Mouse (Mus musculus) liver, embryonic 15.5 days (tissue): Measurements from ENCODE around the gene Mrps2. TPM values are rescaled to one million over a fixed set of nuclear protein-coding genes. Genes with fewer than 3 reads are reported as not detected.
"Not testable (repeated sequence)": the region's sequence is repeated elsewhere in the genome, so short reads cannot be mapped to it uniquely, and the experiment has no call there.

Experiments
- ATAC-seq: fragments of 200-750 bp; cut with Nextera tagmentation; 2 replicates; pipeline ENCODE4 v1.8.0; 2017; ENCODE audit warnings: moderate number of reproducible peaks, mild to moderate bottlenecking, moderate library complexity; ENCODE audit not compliant: insufficient read depth
- H3K27ac ChIP-seq: fragments of 300-500 bp; sonication (generic); replicated peaks from 2 replicates; pipeline ENCODE4 v1.5.1; 2015; ENCODE audit warnings: mild to moderate bottlenecking, inconsistent platforms
- H3K27me3 ChIP-seq: fragments of 300-500 bp; sonication (generic); 2 replicates; pipeline ENCODE4 v1.6.1; 2015; ENCODE audit warnings: mild to moderate bottlenecking, inconsistent platforms
- H3K36me3 ChIP-seq: fragments of 300-500 bp; sonication (generic); replicated peaks from 2 replicates; pipeline ENCODE4 v1.6.1; 2015; ENCODE audit warnings: moderate library complexity, mild to moderate bottlenecking, inconsistent platforms
- H3K4me1 ChIP-seq: fragments of 300-500 bp; sonication (generic); replicated peaks from 2 replicates; pipeline ENCODE4 v1.6.1; 2015; ENCODE audit warnings: inconsistent platforms
- H3K4me2 ChIP-seq: fragments of 300-500 bp; sonication (generic); 2 replicates; pipeline ENCODE4 v1.6.1; 2015; ENCODE audit warnings: moderate library complexity, mild to moderate bottlenecking, inconsistent platforms
- H3K4me3 ChIP-seq: fragments of 300-500 bp; sonication (generic); replicated peaks from 2 replicates; pipeline ENCODE4 v1.5.1; 2015; ENCODE audit warnings: mild to moderate bottlenecking, inconsistent platforms
- H3K9ac ChIP-seq: fragments of 300-500 bp; sonication (generic); 2 replicates; pipeline ENCODE4 v1.6.1; 2015; ENCODE audit warnings: moderate library complexity, mild to moderate bottlenecking, inconsistent platforms
- H3K9me3 ChIP-seq: fragments of 300-500 bp; sonication (generic); replicated peaks from 2 replicates; pipeline ENCODE4 v1.6.1; 2016; ENCODE audit warnings: inconsistent platforms
- WGBS: fragments of 180-500 bp; shearing (Covaris S2); methylation state at CpG from one replicate; pipeline ENCODE4 v1.1.7; 2015; ENCODE audit warnings: mixed read lengths; ENCODE audit not compliant: insufficient replicate concordance; 5-methylcytosine and 5-hydroxymethylcytosine counted together
- polyA plus RNA-seq: library from polyadenylated mRNA; unstranded; fragments of >200 nt; fragmentation: Nextera tagmentation; extraction: Ambion mirVana; gene quantifications from 2 replicates; pipeline ENCODE4 v1.2.1, GENCODE M21; 2015

The Mrps2 gene
- polyA plus RNA-seq, 1 experiment from 2014 or later, result 23.5 TPM

DNA sequence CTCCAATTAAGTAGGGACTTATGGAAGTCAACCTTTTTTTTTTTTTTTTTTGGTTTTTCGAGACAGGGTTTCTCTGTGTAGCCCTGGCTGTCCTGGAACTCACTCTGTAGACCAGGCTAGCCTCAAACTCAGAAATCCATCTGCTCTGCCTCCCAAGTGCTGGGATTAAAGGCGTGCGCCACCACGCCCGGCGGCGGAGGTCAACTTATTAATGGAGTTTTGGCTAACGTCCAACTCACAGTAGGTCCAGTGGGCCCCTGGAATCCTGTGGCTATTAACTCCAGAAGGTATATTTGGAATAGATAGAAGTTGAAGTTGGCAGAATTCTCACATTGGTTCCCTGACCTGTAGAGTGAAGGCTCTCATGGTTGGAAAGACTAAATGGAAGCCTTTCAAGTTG is 4.1 kb downstream of the Mrps2 start:
- H3K4me2 ChIP-seq, H3K4me3 ChIP-seq, H3K9me3 ChIP-seq, H3K27ac ChIP-seq, H3K27me3 ChIP-seq, H3K9ac ChIP-seq, ATAC-seq: not testable (repeated sequence)
- Histone ChIP-seq H3K36me3 (peaks cover 24% of the 10 kb centered on the region), H3K4me1 (peaks cover 11% of the 10 kb centered on the region)
- 81% methylated on average over 8 of the region's 8 CpGs for WGBS

GRCm38 (mm10) chr2:28477993-28478392 is 10.1 kb downstream of the Mrps2 start:
- not testable (repeated sequence) for H3K4me2 ChIP-seq, H3K4me1 ChIP-seq, H3K9ac ChIP-seq, H3K4me3 ChIP-seq, ATAC-seq, H3K9me3 ChIP-seq, H3K36me3 ChIP-seq, H3K27ac ChIP-seq, H3K27me3 ChIP-seq
- 60% methylated on average over 5 of the region's 5 CpGs for WGBS

- Histone ChIP-seq H3K27ac (no peak overlapping the region), H3K9ac (no peak overlapping the region), H3K4me2 (no peak overlapping the region), H3K36me3 (no peaks in the 10 kb centered on the region), H3K4me3 (no peak overlapping the region), H3K27me3 (no peaks in the 10 kb centered on the region), H3K4me1 (no peaks in the 10 kb centered on the region), H3K9me3 (no peaks in the 10 kb centered on the region)
- WGBS, result 61% methylated on average over 20 of the region's 20 CpGs
- ATAC-seq, result no peak
These were observed 11.6 kb downstream of the Mrps2 start for GRCm38 (mm10) chr2:28479208-28480204.

GRCm38 (mm10) chr2:28483861-28484260 is 16.0 kb downstream of the Mrps2 start:
- Histone ChIP-seq H3K4me2 (no peak overlapping the region), H3K9ac (no peak overlapping the region), H3K27ac (no peak overlapping the region), H3K27me3 (no peaks in the 10 kb centered on the region), H3K9me3 (no peaks in the 10 kb centered on the region), H3K4me1 (no peaks in the 10 kb centered on the region), H3K4me3 (no peak overlapping the region), H3K36me3 (no peaks in the 10 kb centered on the region)
- ATAC-seq, result no peak
- 48% methylated on average over 2 of the region's 2 CpGs for WGBS

DNA sequence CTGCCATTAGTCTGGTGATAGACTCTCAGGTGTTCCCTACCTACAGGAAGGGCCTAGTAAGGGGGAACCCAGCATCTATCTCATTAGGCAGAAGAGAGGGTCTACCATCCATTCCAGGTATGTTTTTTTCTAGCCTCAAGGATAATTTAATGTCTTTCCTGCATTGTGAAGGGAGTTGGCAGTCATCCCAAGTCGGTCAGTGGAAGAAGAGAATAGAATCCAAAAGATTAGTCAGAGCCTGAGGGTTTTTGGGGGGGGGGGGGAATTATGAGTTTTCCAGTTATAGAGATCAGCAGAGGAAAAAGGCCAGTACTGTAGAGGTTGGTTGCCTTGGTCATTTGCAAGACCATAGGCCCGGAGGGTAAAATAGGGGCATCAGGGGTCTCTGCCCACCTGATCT is 26.7 kb downstream of the Mrps2 start:
- Histone ChIP-seq H3K4me1 (no peaks in the 10 kb centered on the region), H3K9ac (no peak overlapping the region), H3K4me2 (no peak overlapping the region), H3K27ac (no peak overlapping the region), H3K4me3 (no peak overlapping the region), H3K27me3 (no peaks in the 10 kb centered on the region), H3K36me3 (no peaks in the 10 kb centered on the region), H3K9me3 (no peaks in the 10 kb centered on the region)
- no peak for ATAC-seq
- 55% methylated on average over 2 of the region's 2 CpGs for WGBS

GRCm38 (mm10) chr2:28495207-28495756 is 27.4 kb downstream of the Mrps2 start:
- Histone ChIP-seq H3K9ac (no peak overlapping the region), H3K4me3 (no peak overlapping the region), H3K27me3 (no peaks in the 10 kb centered on the region), H3K27ac (no peak overlapping the region), H3K9me3 (no peaks in the 10 kb centered on the region), H3K4me2 (no peak overlapping the region), H3K4me1 (no peaks in the 10 kb centered on the region), H3K36me3 (no peaks in the 10 kb centered on the region)
- ATAC-seq, result no peak
- WGBS, result 45% methylated on average over 14 of the region's 14 CpGs

DNA sequence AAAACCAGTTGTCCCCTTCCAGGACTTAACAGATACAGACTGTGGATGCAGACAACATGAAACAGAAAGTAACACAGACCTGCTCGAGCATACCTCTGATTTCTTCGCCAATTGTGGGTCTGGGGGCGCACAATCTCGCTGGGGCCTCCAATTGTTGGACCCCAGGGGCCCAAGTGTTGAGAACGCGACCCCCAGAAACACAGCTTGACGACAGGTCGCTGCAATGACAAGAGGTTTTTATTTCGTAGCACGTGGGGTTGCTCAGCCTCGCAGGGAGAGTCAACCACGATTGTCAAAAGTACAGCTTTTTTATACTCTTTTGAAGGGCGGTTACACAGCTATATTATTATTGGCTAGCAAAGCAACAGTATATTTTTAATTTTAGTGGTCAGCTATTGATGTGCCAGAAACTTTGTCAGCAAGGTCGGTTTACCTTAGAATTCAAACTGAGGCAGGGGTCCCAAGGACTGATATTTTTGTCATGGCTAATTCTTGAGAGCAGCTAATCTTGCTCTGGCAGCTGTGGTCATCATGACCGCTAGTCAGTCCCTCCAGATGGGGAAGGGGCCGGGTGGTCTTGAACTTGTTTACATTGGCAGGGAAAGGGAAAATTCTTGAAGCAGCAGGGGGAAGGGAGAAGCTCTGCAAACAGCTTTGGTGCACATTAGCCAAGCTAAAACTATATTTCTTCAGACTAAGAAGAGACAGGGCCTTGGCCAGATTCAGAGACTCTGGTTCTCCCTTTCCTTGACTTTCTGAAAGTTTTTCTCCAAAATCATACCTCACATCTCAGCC is 28.1 kb downstream of the Mrps2 start:
- H3K9ac ChIP-seq, result no peak overlapping the region
- H3K4me3 ChIP-seq, result no peak overlapping the region
- no peaks in the 10 kb centered on the region for H3K9me3 ChIP-seq
- H3K27me3 ChIP-seq, result no peaks in the 10 kb centered on the region
- ATAC-seq, result no peak
- WGBS, result 63% methylated on average over 16 of the region's 16 CpGs
- H3K27ac ChIP-seq, result no peak overlapping the region
- no peaks in the 10 kb centered on the region for H3K36me3 ChIP-seq
- no peaks in the 10 kb centered on the region for H3K4me1 ChIP-seq
- H3K4me2 ChIP-seq, result no peak overlapping the region

DNA sequence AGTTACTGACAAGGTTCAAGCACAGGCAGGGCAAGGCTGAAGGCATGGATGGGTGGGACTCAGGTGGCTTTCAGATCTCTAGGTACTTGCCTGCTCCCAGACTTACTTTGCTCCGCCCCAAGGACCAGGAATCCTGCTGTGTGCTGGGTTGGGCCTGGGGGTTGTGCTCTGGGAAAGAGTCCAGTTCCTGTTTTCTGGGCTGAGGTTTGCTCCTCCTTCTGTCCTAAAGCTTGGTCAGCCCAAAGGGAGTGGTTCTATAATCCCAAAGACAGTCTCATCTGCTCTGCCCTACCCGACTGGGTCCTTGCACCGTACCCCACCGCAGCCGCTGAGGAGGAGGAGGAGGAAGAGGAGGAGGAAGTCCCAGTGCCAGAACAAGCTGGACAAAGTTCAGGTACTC is 28.8 kb downstream of the Mrps2 start, which contains the start of gene Gbgt1:
Gbgt1 (plus strand) TSS at position 221 of the 400 bp plus-strand sequence.
- H3K9ac ChIP-seq, result no peak within 1 kb of the TSS
- no peaks in the 10 kb centered on the region for H3K27me3 ChIP-seq
- H3K9me3 ChIP-seq, result no peaks in the 10 kb centered on the region
- 63% methylated on average over 5 of the region's 5 CpGs for WGBS
- H3K4me1 ChIP-seq, result no peaks in the 10 kb centered on the region
- ATAC-seq, result no peak
- H3K27ac ChIP-seq, result no peak within 1 kb of the TSS
- H3K36me3 ChIP-seq, result no peaks in the 10 kb centered on the region
- no peak within 1 kb of the TSS for H3K4me3 ChIP-seq
- H3K4me2 ChIP-seq, result no peak within 1 kb of the TSS

GRCm38 (mm10) chr2:28497561-28497960 is 29.7 kb downstream of the Mrps2 start:
- Histone ChIP-seq H3K4me3 (no peak overlapping the region), H3K36me3 (no peaks in the 10 kb centered on the region), H3K4me2 (no peak overlapping the region), H3K27me3 (no peaks in the 10 kb centered on the region), H3K9me3 (no peaks in the 10 kb centered on the region), H3K9ac (no peak overlapping the region), H3K4me1 (no peaks in the 10 kb centered on the region), H3K27ac (no peak overlapping the region)
- no peak for ATAC-seq
- 52% methylated on average over 5 of the region's 5 CpGs for WGBS

- Histone ChIP-seq H3K9ac (no peak overlapping the region), H3K4me2 (no peak overlapping the region), H3K27me3 (no peaks in the 10 kb centered on the region), H3K36me3 (no peaks in the 10 kb centered on the region), H3K27ac (no peak overlapping the region), H3K4me3 (no peak overlapping the region), H3K9me3 (no peaks in the 10 kb centered on the region), H3K4me1 (no peaks in the 10 kb centered on the region)
- 32% methylated on average over 4 of the region's 4 CpGs for WGBS
- no peak for ATAC-seq
These were observed 30.6 kb downstream of the Mrps2 start for GRCm38 (mm10) chr2:28498431-28498830.

DNA sequence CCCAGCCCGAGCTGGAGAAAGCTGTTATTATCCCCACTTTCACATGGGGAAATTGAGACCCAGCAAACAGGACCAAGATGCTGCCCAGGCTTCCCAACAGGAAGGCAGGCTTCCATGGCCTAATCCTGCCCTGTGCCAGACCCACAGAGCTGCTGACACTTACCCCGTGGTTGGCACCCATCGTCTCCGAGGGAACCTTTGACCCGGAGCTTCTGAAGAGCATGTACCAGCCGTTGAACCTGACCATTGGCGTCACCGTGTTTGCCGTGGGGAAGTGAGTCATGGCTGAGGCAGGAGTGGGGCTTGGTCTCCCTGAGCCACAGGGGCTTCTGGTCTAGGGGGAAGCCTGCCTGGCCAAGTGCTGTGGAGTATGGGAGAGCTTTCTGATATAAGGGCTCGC is 35.1 kb downstream of the Mrps2 start:
- Histone ChIP-seq H3K4me1 (no peaks in the 10 kb centered on the region), H3K9ac (no peak overlapping the region), H3K36me3 (no peaks in the 10 kb centered on the region), H3K4me2 (no peak overlapping the region), H3K4me3 (no peak overlapping the region), H3K27me3 (peaks cover 9% of the 10 kb centered on the region; the same call in 1 of the 2 replicates), H3K27ac (no peak overlapping the region), H3K9me3 (no peaks in the 10 kb centered on the region)
- 55% methylated on average over 10 of the region's 10 CpGs for WGBS
- ATAC-seq, result no peak
